Mouse (Mus musculus) left cerebral cortex, adult 11 months (tissue): ENCODE results near the gene Acot4.
"Not testable (repeated sequence)": the region's sequence is repeated elsewhere in the genome, so short reads cannot be mapped to it uniquely, and the experiment has no call there.

ENCODE experiments used
- DNase-seq: peaks from one replicate; pipeline ENCODE4 v3.0.0; 2022; ENCODE audit warnings: low spot score

Gene Acot4

GRCm38 (mm10) chr12:84038241-84038640 is at the start of gene Acot4:
Gene Acot4, plus strand, starts transcription at chr12:84038379.
- DNase-seq = not testable (repeated sequence)

GRCm38 (mm10) chr12:83988483-83988882 is 49.7 kb upstream of the Acot4 start:
- DNase-seq = no peak

- no peak for DNase-seq
These were observed 48.8 kb upstream of the Acot4 start for GRCm38 (mm10) chr12:83989378-83989777.

- DNase-seq = no peak
These were observed 41.0 kb upstream of the Acot4 start for GRCm38 (mm10) chr12:83997221-83997620.

- DNase-seq = no peak
These were observed 39.7 kb upstream of the Acot4 start for GRCm38 (mm10) chr12:83998341-83999107.

- not testable (repeated sequence) for DNase-seq
These were observed 38.9 kb upstream of the Acot4 start for GRCm38 (mm10) chr12:83999237-83999636.

- no peak for DNase-seq
These were observed 37.8 kb upstream of the Acot4 start for GRCm38 (mm10) chr12:84000418-84000817.

GRCm38 (mm10) chr12:84003866-84004265 is 34.3 kb upstream of the Acot4 start:
- no peak for DNase-seq

GRCm38 (mm10) chr12:84008251-84008650 is 29.9 kb upstream of the Acot4 start:
- DNase-seq = no peak

GRCm38 (mm10) chr12:84008729-84009128 is 29.4 kb upstream of the Acot4 start:
- DNase-seq = no peak

GRCm38 (mm10) chr12:84009171-84009965 is 28.8 kb upstream of the Acot4 start, which contains the start of gene Acot1:
Gene Acot1, plus strand, starts transcription at chr12:84009490.
- peak; percentile 44 for DNase-seq

- no peak for DNase-seq
These were observed 28.0 kb upstream of the Acot4 start for GRCm38 (mm10) chr12:84010201-84010600.

- peak; percentile 58 for DNase-seq
These were observed 26.7 kb upstream of the Acot4 start for GRCm38 (mm10) chr12:84011251-84012040.

GRCm38 (mm10) chr12:84013130-84013529 is 25.0 kb upstream of the Acot4 start:
- DNase-seq = no peak

- DNase-seq = no peak
These were observed 24.5 kb upstream of the Acot4 start for GRCm38 (mm10) chr12:84013701-84014100.

GRCm38 (mm10) chr12:84020528-84020927 is 17.7 kb upstream of the Acot4 start:
- not testable (repeated sequence) for DNase-seq

- DNase-seq = not testable (repeated sequence)
These were observed 15.9 kb upstream of the Acot4 start for GRCm38 (mm10) chr12:84022266-84022665.

GRCm38 (mm10) chr12:84023052-84023745 is 15.0 kb upstream of the Acot4 start:
- DNase-seq = no peak

- no peak for DNase-seq
These were observed 12.3 kb upstream of the Acot4 start for GRCm38 (mm10) chr12:84025888-84026287.

GRCm38 (mm10) chr12:84028328-84028727 is 9.9 kb upstream of the Acot4 start:
- not testable (repeated sequence) for DNase-seq

GRCm38 (mm10) chr12:84029043-84029442 is 9.1 kb upstream of the Acot4 start:
- not testable (repeated sequence) for DNase-seq
